Mouse (Mus musculus): ENCODE data around the gene Cabcoco1.

The Cabcoco1 gene

GRCm38 (mm10) chr10:68541139-68541942 lies at the start of gene Cabcoco1:
Cabcoco1 (minus strand) TSS chr10:68541896.
- peak; percentile 74 to 83 for DNase-seq (ENCODE audit: low spot score in 2 of 2)

GRCm38 (mm10) chr10:68589530-68590252 lies 48.0 kb upstream of the Cabcoco1 start:
- DNase-seq (ENCODE audit: low spot score in 2 of 2) = no peak

GRCm38 (mm10) chr10:68587416-68588040 lies 45.8 kb upstream of the Cabcoco1 start:
- DNase-seq (ENCODE audit: low spot score in 2 of 2) = no peak

GRCm38 (mm10) chr10:68577321-68577720 lies 35.6 kb upstream of the Cabcoco1 start:
- no peak for DNase-seq (ENCODE audit: low spot score in 2 of 2)

- DNase-seq (ENCODE audit: low spot score in 2 of 2) = no peak
Measured at GRCm38 (mm10) chr10:68568172-68568571, 26.5 kb upstream of the Cabcoco1 start.

GRCm38 (mm10) chr10:68562344-68562743 lies 20.6 kb upstream of the Cabcoco1 start:
- no peak for DNase-seq (ENCODE audit: low spot score in 2 of 2)

GRCm38 (mm10) chr10:68558828-68559219 lies 17.1 kb upstream of the Cabcoco1 start:
- DNase-seq (ENCODE audit: low spot score in 2 of 2) = no peak

GRCm38 (mm10) chr10:68558105-68558827 lies 16.6 kb upstream of the Cabcoco1 start:
- DNase-seq (ENCODE audit: low spot score in 2 of 2) = no peak

GRCm38 (mm10) chr10:68553677-68554076 lies 12.0 kb upstream of the Cabcoco1 start:
- DNase-seq (ENCODE audit: low spot score in 2 of 2) = no peak

- DNase-seq (ENCODE audit: low spot score in 2 of 2) = no peak
Measured at GRCm38 (mm10) chr10:68552556-68552955, 10.9 kb upstream of the Cabcoco1 start.

- DNase-seq (ENCODE audit: low spot score in 2 of 2) = no peak
Measured at GRCm38 (mm10) chr10:68551316-68551715, 9.6 kb upstream of the Cabcoco1 start.

- DNase-seq (ENCODE audit: low spot score in 2 of 2) = no peak
Measured at GRCm38 (mm10) chr10:68550668-68551267, 9.1 kb upstream of the Cabcoco1 start.

- DNase-seq (ENCODE audit: low spot score in 2 of 2) = no peak
Measured at GRCm38 (mm10) chr10:68543107-68543506, 1.4 kb upstream of the Cabcoco1 start.

GRCm38 (mm10) chr10:68541943-68542420 lies 286 bp upstream of the Cabcoco1 start:
- DNase-seq (ENCODE audit: low spot score in 2 of 2) = no peak

- no peak for DNase-seq (ENCODE audit: low spot score in 2 of 2)
Measured at GRCm38 (mm10) chr10:68540612-68541011, 1.1 kb downstream of the Cabcoco1 start.

- no peak for DNase-seq (ENCODE audit: low spot score in 2 of 2)
Measured at GRCm38 (mm10) chr10:68537261-68537950, 4.3 kb downstream of the Cabcoco1 start.

- no peak for DNase-seq (ENCODE audit: low spot score in 2 of 2)
Measured at GRCm38 (mm10) chr10:68529364-68530049, 12.2 kb downstream of the Cabcoco1 start.

- DNase-seq (ENCODE audit: low spot score in 2 of 2) = no peak
Measured at GRCm38 (mm10) chr10:68528958-68529357, 12.7 kb downstream of the Cabcoco1 start.

- no peak for DNase-seq (ENCODE audit: low spot score in 2 of 2)
Measured at GRCm38 (mm10) chr10:68522106-68522505, 19.6 kb downstream of the Cabcoco1 start.

GRCm38 (mm10) chr10:68512433-68513019 lies 29.2 kb downstream of the Cabcoco1 start:
- DNase-seq (ENCODE audit: low spot score in 2 of 2) = no peak

All from spleen, postnatal 4 days (tissue).